Mouse (Mus musculus): ENCODE results near the gene Slc37a4. TPM values are rescaled to one million over a fixed set of nuclear protein-coding genes. Genes with fewer than 3 reads are reported as not detected.
A peak's percentile ranks its signal among the peaks of the same experiment; 100 is the strongest.
"Not testable (repeated sequence)": the region's sequence is repeated elsewhere in the genome, so short reads cannot be mapped to it uniquely, and the experiment has no call there.

Slc37a4 gene
- polyA plus RNA-seq, 1 experiment, result 90.4 TPM

- no peak for DNase-seq (ENCODE audit: low read depth)
Measured at GRCm38 (mm10) chr9:44398551-44398950, 1.9 kb downstream of the Slc37a4 start.

- DNase-seq (ENCODE audit: low read depth), result no peak
Measured at GRCm38 (mm10) chr9:44399114-44399794, 2.6 kb downstream of the Slc37a4 start.

GRCm38 (mm10) chr9:44399795-44400114, 3.1 kb downstream of the Slc37a4 start:
- no peak for DNase-seq (ENCODE audit: low read depth)

DNA sequence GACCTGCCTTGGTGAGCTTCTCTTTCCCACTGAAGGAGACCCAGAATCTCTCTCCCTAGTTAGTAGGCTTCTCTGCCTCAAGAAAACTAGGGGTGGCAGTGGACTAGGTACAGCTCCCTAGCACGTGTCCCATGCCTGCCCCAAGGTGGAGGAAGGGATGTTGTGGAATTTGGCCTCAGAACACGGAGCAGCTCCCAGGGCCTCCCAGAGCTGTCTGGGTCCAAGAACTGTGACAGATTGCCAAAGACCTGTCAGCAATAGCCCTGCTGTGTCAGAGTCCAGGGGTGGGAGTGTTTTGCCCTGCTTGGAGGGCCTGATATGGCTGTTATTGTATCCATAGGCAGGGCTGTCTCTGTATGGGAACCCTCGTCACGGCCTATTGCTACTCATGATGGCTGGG, 4.4 kb downstream of the Slc37a4 start:
- DNase-seq (ENCODE audit: low read depth), result no peak

DNA sequence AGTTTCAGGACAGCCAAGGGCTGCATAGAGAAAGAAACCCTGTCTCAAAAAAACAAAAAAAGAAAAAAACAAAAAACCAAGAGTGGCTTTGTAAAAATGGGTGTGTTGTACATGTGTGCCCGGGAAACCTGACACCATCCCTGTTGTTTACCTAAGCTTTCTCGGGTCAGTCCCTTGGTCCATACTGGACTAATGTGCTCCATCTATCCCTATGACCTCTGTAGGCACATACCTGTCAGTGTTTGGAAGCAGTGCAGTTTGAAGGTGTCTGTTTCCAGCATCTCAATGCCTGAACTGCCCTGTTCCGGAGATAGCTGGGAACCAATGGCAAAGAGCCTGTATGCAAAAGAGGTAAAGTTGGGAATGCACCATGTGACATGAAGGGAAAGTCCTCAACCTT, 8.4 kb downstream of the Slc37a4 start:
- DNase-seq (ENCODE audit: low read depth), result no peak

DNA sequence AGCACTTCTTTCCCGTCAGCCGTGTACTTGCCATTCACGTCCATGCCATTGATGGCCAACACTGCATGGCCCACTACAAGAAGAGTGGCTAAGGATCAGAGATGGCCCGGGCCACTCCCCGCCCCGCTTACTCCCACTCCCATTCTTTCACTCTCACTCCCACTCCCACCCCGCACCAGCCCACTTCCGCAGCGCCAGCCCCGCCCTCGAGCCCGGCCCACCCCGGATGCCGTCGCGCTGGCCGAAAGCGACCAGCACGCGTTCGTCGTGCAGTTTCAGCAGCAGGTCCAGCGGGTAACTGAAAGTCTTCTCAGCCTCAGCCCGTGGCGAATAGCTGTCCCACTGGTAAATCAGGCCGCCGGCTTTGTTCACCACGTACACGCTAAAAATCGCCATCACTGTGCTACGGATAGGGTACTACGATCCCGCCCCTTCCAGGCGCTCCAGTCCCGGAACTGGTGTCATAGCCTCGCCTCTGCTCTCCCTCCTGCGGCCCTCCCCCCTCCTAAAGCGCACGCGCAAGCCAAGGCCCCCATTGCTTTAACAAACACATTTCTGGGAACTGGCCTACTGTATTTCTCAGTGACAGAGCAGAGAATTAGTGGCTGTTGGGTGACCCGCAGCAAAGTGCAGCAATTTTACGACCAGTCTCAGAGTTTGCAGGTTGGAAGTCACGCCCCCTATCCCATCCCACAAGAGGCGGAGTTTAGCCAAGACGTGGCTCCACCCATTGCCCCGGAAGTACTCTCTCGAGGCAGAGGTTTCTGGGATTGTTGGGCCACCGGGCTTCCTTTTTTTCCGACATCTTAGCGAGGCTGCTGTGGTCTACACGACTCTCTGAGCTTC, 10.5 kb downstream of the Slc37a4 start, which contains the start of the genes Rps25 and Trappc4:
Gene Rps25, plus strand, starts transcription at position 234 of the 846 bp plus-strand sequence.
Gene Trappc4, minus strand, starts transcription at position 695 of the 846 bp plus-strand sequence.
- peak; percentile 77 for DNase-seq (ENCODE audit: low read depth)

DNA sequence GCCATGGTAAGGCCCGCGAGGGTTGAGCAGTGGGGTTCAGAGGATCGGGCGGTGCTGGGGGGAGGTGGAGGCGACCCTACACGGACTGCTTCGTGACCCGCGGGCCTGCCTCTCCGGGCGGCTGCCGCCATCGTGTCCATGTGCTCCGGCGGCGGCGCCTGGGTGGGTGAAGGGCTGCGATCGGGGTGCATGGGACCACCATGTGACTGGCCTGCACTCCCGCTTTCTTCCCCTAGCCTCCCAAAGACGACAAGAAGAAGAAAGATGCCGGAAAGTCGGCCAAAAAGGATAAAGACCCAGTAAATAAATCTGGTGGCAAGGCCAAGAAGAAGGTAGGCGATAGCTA, 11.1 kb downstream of the Slc37a4 start:
- no peak for DNase-seq (ENCODE audit: low read depth)

DNA sequence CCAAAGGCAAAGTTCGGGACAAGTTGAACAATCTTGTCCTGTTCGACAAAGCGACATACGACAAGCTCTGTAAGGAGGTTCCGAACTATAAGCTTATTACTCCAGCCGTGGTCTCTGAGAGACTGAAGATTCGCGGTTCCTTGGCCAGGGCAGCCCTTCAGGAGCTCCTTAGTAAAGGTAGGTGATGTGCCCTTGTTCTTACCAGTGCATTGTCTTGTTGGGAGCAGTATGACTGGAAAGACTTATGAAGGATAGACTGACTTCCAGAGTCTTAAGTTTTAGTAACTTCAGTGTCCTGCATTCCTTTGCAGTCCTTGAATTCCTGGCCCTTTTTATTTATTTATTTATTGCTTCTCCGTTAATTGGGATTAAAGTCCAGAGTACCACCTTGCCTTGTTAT, 12.0 kb downstream of the Slc37a4 start:
- DNase-seq (ENCODE audit: low read depth), result not testable (repeated sequence)

GRCm38 (mm10) chr9:44410647-44411336, 14.1 kb downstream of the Slc37a4 start:
- DNase-seq (ENCODE audit: low read depth), result no peak

GRCm38 (mm10) chr9:44411601-44412130, 15.0 kb downstream of the Slc37a4 start:
- DNase-seq (ENCODE audit: low read depth), result peak; percentile 70

DNA sequence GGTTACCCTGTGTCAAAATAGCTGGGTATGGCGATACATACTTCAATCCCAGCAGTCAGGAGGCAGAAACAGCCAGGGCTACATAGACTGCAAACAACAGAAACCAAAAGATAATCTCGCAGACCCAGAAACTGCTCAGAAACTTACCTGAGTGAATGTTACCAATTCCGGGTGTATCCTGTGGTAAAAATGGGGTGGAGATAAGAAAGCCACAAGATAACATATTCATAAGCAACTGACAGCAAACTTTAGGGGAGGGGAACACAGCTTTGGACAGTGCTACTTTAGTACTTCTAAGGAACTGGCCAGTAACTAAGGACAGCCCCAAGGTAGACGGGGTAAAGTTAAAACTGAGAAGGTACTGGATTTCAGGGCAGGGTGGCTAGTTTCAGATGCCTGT, 15.7 kb downstream of the Slc37a4 start:
- no peak for DNase-seq (ENCODE audit: low read depth)

- DNase-seq (ENCODE audit: low read depth), result no peak
Measured at GRCm38 (mm10) chr9:44412781-44413180, 16.1 kb downstream of the Slc37a4 start.

DNA sequence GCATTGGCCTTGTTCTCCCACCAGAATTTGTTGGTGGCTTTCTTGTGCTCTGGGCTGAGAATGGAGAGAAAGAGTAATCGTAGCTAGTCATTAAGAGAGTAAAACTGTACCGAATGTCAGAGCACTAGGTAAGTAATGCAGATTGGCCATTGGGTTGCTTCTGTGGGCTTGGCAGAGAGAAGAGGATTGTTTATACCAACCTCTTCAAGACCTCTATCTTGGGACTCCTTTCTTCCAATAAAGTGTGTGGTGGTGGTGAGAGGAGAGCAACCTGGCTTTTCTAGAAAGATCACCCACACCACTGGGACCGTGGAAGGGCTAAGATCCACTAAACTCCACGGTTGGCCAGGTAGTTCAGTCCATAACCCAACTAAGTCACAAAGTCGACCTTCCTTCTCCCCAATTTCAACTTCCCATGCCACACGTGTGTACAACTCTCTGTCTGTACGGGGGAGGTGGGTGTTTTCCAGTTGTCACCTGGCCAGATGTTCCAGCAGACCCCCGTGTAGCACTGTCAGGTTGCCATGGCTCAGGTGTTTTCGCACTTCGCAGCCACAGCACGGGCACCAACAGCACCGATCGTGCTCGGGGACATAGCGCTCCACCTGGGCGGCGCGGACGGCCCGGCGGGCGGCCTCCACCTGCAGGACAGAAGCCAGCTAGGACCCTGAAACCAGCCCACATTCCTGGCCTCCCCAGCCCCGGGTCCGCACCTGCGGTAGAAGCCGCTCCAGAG, 20.7 kb downstream of the Slc37a4 start:
- DNase-seq (ENCODE audit: low read depth), result no peak

- no peak for DNase-seq (ENCODE audit: low read depth)
Measured at GRCm38 (mm10) chr9:44417892-44418363, 21.3 kb downstream of the Slc37a4 start.

DNA sequence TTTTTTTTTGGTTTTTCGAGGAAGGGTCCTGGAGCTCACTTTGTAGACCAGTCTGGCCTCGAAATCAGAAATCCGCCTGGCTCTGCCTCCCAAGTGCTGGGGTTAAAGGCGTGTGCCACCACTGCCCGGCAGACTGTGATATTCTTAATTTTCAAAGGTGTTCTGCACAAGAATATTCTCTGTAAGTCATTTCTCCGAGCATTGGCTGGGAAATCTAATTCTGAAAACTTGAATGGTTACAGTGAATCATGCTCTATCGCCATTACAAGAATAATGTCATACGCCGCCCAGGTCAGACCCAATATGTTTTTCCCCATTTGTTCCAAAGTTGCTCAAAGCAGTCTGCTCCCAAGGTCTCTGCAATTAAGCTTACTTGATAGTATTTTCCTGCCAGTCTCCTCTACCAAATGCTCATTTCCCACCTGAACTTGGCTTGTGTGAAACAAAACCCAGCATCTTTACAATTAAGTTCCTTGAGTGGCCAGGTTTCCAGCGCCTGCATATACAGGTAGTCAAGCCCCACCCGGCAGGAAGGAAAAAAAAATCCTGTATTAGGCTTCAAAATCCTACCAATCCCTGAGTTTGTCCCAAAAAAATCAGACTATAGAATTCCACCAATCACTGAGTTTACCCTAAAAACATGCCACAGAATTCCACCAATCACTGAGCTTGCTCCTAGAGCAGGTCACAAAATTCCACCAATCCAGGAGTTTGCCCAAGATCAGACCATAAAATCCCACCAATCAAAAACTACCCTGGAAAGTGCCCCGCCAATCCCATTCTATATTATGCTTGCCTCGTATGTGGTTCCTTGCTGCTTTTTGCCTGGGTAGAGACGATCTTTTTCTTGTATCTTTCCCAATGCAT, 22.1 kb downstream of the Slc37a4 start, which contains the start of gene Ccdc84:
Gene Ccdc84, minus strand, starts transcription at position 51 of the 867 bp plus-strand sequence.
- no peak for DNase-seq (ENCODE audit: low read depth)

DNA sequence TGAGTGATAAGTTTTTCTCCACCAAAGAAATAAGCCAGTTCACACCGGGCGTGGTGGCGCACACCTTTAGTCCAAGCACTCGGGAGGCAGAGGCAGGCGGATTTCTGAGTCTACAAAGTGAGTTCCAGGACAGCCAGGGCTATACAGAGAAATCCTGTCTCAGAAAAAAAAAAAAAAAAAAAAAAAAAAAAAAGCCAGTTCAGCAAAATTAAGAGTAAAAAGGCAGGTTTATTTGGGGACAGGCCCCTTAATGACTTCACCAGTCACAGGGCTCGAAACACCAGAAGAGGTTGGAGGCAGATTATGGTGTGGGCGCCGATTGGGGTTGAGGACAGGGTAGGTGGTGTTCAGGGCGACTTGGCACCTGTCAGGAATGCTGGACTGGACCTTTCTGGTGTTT, 23.1 kb downstream of the Slc37a4 start:
- not testable (repeated sequence) for DNase-seq (ENCODE audit: low read depth)

- no peak for DNase-seq (ENCODE audit: low read depth)
Measured at GRCm38 (mm10) chr9:44420280-44420898, 23.7 kb downstream of the Slc37a4 start.

- DNase-seq (ENCODE audit: low read depth), result no peak
Measured at GRCm38 (mm10) chr9:44423576-44423975, 26.9 kb downstream of the Slc37a4 start.

GRCm38 (mm10) chr9:44432577-44433185, 36.0 kb downstream of the Slc37a4 start:
- no peak for DNase-seq (ENCODE audit: low read depth)
